Mouse (Mus musculus) heart, embryonic 15.5 days (tissue): ENCODE measurements around the gene Kcnj8. TPM values are rescaled to one million over a fixed set of nuclear protein-coding genes. Genes with fewer than 3 reads are reported as not detected.
"Not testable (repeated sequence)": the region's sequence is repeated elsewhere in the genome, so short reads cannot be mapped to it uniquely, and the experiment has no call there.

Source experiments
- ATAC-seq: fragments of 200-750 bp; cut with Nextera tagmentation; replicated peaks from 2 replicates; pipeline ENCODE4 v1.8.0; 2017; ENCODE audit warnings: low read depth, moderate TSS enrichment; ENCODE audit not compliant: insufficient number of reproducible peaks, insufficient read depth, low FRiP score
- H3K27ac ChIP-seq: fragments of 300-500 bp; sonication (generic); 2 replicates; pipeline ENCODE4 v1.5.1; 2015; ENCODE audit warnings: mild to moderate bottlenecking, inconsistent platforms
- H3K27me3 ChIP-seq: fragments of 300-500 bp; sonication (generic); 2 replicates; pipeline ENCODE4 v1.6.1; 2015; ENCODE audit warnings: inconsistent platforms
- H3K36me3 ChIP-seq: fragments of 300-500 bp; sonication (generic); 2 replicates; pipeline ENCODE4 v1.6.1; 2015; ENCODE audit warnings: mild to moderate bottlenecking, inconsistent platforms
- H3K4me1 ChIP-seq: fragments of 300-500 bp; sonication (generic); replicated peaks from 2 replicates; pipeline ENCODE4 v1.6.1; 2015; ENCODE audit warnings: inconsistent platforms
- H3K4me2 ChIP-seq: fragments of 300-500 bp; sonication (generic); 2 replicates; pipeline ENCODE4 v1.6.1; 2015; ENCODE audit warnings: inconsistent platforms, mild to moderate bottlenecking, moderate library complexity
- H3K4me3 ChIP-seq: fragments of 300-500 bp; sonication (generic); 2 replicates; pipeline ENCODE4 v1.5.1; 2015; ENCODE audit warnings: mild to moderate bottlenecking, inconsistent platforms
- H3K9ac ChIP-seq: fragments of 300-500 bp; sonication (generic); 2 replicates; pipeline ENCODE4 v1.6.1; 2015; ENCODE audit warnings: mild to moderate bottlenecking, inconsistent platforms
- H3K9me3 ChIP-seq: fragments of 300-500 bp; sonication (generic); replicated peaks from 2 replicates; pipeline ENCODE4 v1.6.1; 2016; ENCODE audit warnings: inconsistent platforms
- WGBS: fragments of 180-500 bp; shearing (Covaris S2); methylation state at CpG from one replicate; pipeline ENCODE4 v1.1.7; 2015; ENCODE audit warnings: mixed read lengths; 5-methylcytosine and 5-hydroxymethylcytosine counted together
- polyA plus RNA-seq: library from polyadenylated mRNA; unstranded; fragments of >200 nt; fragmentation: Nextera tagmentation; extraction: Ambion mirVana; gene quantifications from 2 replicates; pipeline ENCODE4 v1.2.1, GENCODE M21; 2015

Gene Kcnj8
- polyA plus RNA-seq, 1 experiment from 2014 or later = 16.1 TPM

- H3K4me3 ChIP-seq = no peak overlapping the region
- no peaks in the 10 kb centered on the region for H3K27me3 ChIP-seq
- no peak overlapping the region; the same call in 1 of the 2 replicates for H3K27ac ChIP-seq
- WGBS = 47% methylated on average over 5 of the region's 5 CpGs
- H3K9ac ChIP-seq = no peak overlapping the region
- H3K9me3 ChIP-seq = no peaks in the 10 kb centered on the region
- H3K4me2 ChIP-seq = no peak overlapping the region
- H3K4me1 ChIP-seq = peaks cover 2% of the 10 kb centered on the region
- no peak for ATAC-seq
- H3K36me3 ChIP-seq = no peaks in the 10 kb centered on the region
Measured at GRCm38 (mm10) chr6:142530378-142530777, 41.0 kb downstream of the Kcnj8 start.

- 79% methylated on average over 8 of the region's 8 CpGs for WGBS
- Histone ChIP-seq H3K9me3 (no peaks in the 10 kb centered on the region), H3K9ac (no peak overlapping the region), H3K4me2 (no peak overlapping the region), H3K27me3 (no peaks in the 10 kb centered on the region), H3K4me1 (peaks cover 2% of the 10 kb centered on the region), H3K27ac (no peak overlapping the region), H3K4me3 (no peak overlapping the region), H3K36me3 (no peaks in the 10 kb centered on the region)
- ATAC-seq = no peak
Measured at GRCm38 (mm10) chr6:142529680-142530079, 41.7 kb downstream of the Kcnj8 start.

GRCm38 (mm10) chr6:142527931-142528562 lies 43.4 kb downstream of the Kcnj8 start:
- WGBS = 42% methylated on average over 1 of the region's 1 CpGs

GRCm38 (mm10) chr6:142524635-142525308 lies 46.6 kb downstream of the Kcnj8 start:
- H3K27ac ChIP-seq = no peak overlapping the region
- H3K4me2 ChIP-seq = no peak overlapping the region
- no peaks in the 10 kb centered on the region for H3K36me3 ChIP-seq
- WGBS = 11% methylated on average over 4 of the region's 4 CpGs
- H3K4me3 ChIP-seq = no peak overlapping the region
- no peaks in the 10 kb centered on the region for H3K9me3 ChIP-seq
- 0 out of 2 replicates have a peak, but pooled peaks have one; percentile 45 for ATAC-seq
- no peaks in the 10 kb centered on the region for H3K27me3 ChIP-seq
- H3K9ac ChIP-seq = no peak overlapping the region
- H3K4me1 ChIP-seq = no peaks in the 10 kb centered on the region

More at GRCm38 (mm10) chr6:142527931-142528562, 43.4 kb downstream of the Kcnj8 start:
- Histone ChIP-seq H3K9me3 (no peaks in the 10 kb centered on the region), H3K27ac (no peak overlapping the region), H3K4me1 (peaks cover 2% of the 10 kb centered on the region), H3K27me3 (no peaks in the 10 kb centered on the region), H3K4me3 (no peak overlapping the region), H3K36me3 (no peaks in the 10 kb centered on the region), H3K9ac (no peak overlapping the region), H3K4me2 (no peak overlapping the region)
- no peak for ATAC-seq

- Histone ChIP-seq H3K4me1 (no peaks in the 10 kb centered on the region), H3K4me3 (no peak overlapping the region), H3K9ac (no peak overlapping the region), H3K27ac (no peak overlapping the region), H3K36me3 (no peaks in the 10 kb centered on the region), H3K9me3 (no peaks in the 10 kb centered on the region), H3K27me3 (0 out of 2 replicates have a peak, but pooled peaks cover 3% of the 10 kb centered on the region), H3K4me2 (no peak overlapping the region)
- WGBS = 70% methylated on average over 12 of the region's 12 CpGs
- ATAC-seq = no peak
Measured at GRCm38 (mm10) chr6:142521591-142522110, 49.8 kb downstream of the Kcnj8 start.

- Histone ChIP-seq H3K27ac (no peak overlapping the region), H3K9me3 (no peaks in the 10 kb centered on the region), H3K4me1 (no peaks in the 10 kb centered on the region), H3K4me3 (no peak overlapping the region), H3K4me2 (no peak overlapping the region), H3K9ac (no peak overlapping the region), H3K27me3 (0 out of 2 replicates have a peak, but pooled peaks cover 3% of the 10 kb centered on the region), H3K36me3 (no peaks in the 10 kb centered on the region)
- no peak for ATAC-seq
- WGBS = 9% methylated on average over 6 of the region's 6 CpGs
Measured at GRCm38 (mm10) chr6:142519110-142519509, 52.3 kb downstream of the Kcnj8 start.

GRCm38 (mm10) chr6:142515379-142515778 lies 56.0 kb downstream of the Kcnj8 start:
- not testable (repeated sequence) for H3K4me2 ChIP-seq, ATAC-seq, H3K4me3 ChIP-seq, H3K27ac ChIP-seq, H3K4me1 ChIP-seq, H3K36me3 ChIP-seq, H3K9ac ChIP-seq, H3K27me3 ChIP-seq, H3K9me3 ChIP-seq
- WGBS = 68% methylated on average over 9 of the region's 9 CpGs

- H3K36me3 ChIP-seq = no peaks in the 10 kb centered on the region
- 0 out of 2 replicates have a peak, but pooled peaks cover 2% of the 10 kb centered on the region for H3K4me1 ChIP-seq
- H3K9ac ChIP-seq = no peak overlapping the region
- H3K4me2 ChIP-seq = no peak overlapping the region
- no peak overlapping the region for H3K4me3 ChIP-seq
- ATAC-seq = no peak
- H3K9me3 ChIP-seq = no peaks in the 10 kb centered on the region
- H3K27ac ChIP-seq = no peak overlapping the region
- peaks cover 7% of the 10 kb centered on the region for H3K27me3 ChIP-seq
- 3% methylated on average over 10 of the region's 10 CpGs for WGBS
Measured at GRCm38 (mm10) chr6:142514912-142515311, 56.5 kb downstream of the Kcnj8 start.

Other genes with a start within 250 kb of the Kcnj8 start
- gene Slco1a5, start 248.6 kb downstream of the Kcnj8 start, polyA plus RNA-seq = 0.28 TPM in 1 of 2 replicates, not detected in the other
- gene Pyroxd1, start 226.0 kb downstream of the Kcnj8 start, polyA plus RNA-seq = 12.0 and 13.0 TPM in 2 replicates
- 16.2 and 19.1 TPM in 2 replicates for gene Recql, start 184.5 kb downstream of the Kcnj8 start, polyA plus RNA-seq
- 58.3 and 61.4 TPM in 2 replicates for gene Golt1b, start 184.4 kb downstream of the Kcnj8 start, polyA plus RNA-seq
- 0.14 and 0.32 TPM in 2 replicates for gene Spx, start 158.2 kb downstream of the Kcnj8 start, polyA plus RNA-seq
- gene Gys2, start 98.5 kb downstream of the Kcnj8 start, polyA plus RNA-seq = 0.16 TPM in 1 of 2 replicates, not detected in the other
- gene Ldhb, start 63.7 kb downstream of the Kcnj8 start, polyA plus RNA-seq = 1,301 and 1,466 TPM in 2 replicates
- 14.6 and 15.2 TPM in 2 replicates for gene Abcc9, start 130.7 kb upstream of the Kcnj8 start, polyA plus RNA-seq
- 83.4 and 92.1 TPM in 2 replicates for gene Cmas, start 185.1 kb upstream of the Kcnj8 start, polyA plus RNA-seq
- not detected in 2 replicates for gene Sult6b2, start 232.9 kb upstream of the Kcnj8 start, polyA plus RNA-seq